Mouse (Mus musculus) lung, adult 2 months (tissue): ENCODE data around the gene Prss44.

Source experiments
- CTCF ChIP-seq: fragments of 200-500 bp; IDR thresholded peaks from 2 replicates; pipeline ENCODE4 v1.5.1; 2011; ENCODE audit warnings: mild to moderate bottlenecking, low read length, control low read depth; ENCODE audit not compliant: insufficient read depth
- POLR2A ChIP-seq: fragments of 200-500 bp; IDR thresholded peaks from 2 replicates; pipeline ENCODE4 v1.6.1; 2011; ENCODE audit warnings: low read depth, mild to moderate bottlenecking, control low read depth, low read length, borderline replicate concordance; ENCODE audit errors: extremely low read depth

DNA sequence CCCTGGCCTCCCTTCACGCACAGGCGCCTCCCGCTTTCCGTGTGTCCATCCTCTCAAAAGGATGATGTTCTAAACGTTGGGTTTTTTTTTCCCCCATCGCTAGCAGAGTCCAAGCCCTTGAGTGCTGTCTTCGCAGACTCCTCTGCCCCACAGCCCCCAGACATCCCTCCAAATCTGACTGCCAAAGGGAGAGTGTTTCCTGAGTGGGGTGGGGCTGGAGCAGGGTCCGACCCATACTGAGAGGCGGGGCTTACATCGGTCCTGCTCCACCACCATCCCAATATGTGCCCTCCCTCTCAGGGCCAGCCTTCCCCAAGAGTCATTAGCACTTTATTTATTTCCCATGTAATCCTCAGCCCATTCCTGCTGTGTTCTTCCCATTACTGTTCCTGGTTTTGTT is 21.2 kb downstream of the Prss44 start:
- no peak for TF ChIP-seq CTCF
- TF ChIP-seq POLR2A, result no peak
